Mouse (Mus musculus) liver, embryonic 11.5 days (tissue): ENCODE data around the gene Il15ra. TPM values are rescaled to one million over a fixed set of nuclear protein-coding genes. Genes with fewer than 3 reads are reported as not detected.

Source experiments
- ATAC-seq: fragments of 200-750 bp; cut with Nextera tagmentation; replicated peaks from 2 replicates; pipeline ENCODE4 v1.8.0; 2017; ENCODE audit warnings: moderate number of reproducible peaks, mild to moderate bottlenecking, moderate TSS enrichment, moderate library complexity; ENCODE audit not compliant: low FRiP score
- DNase-seq: peaks from one replicate; pipeline ENCODE4 v3.0.0-alpha.2; 2017; ENCODE audit warnings: low spot score
- H3K27ac ChIP-seq: fragments of 300-500 bp; sonication (generic); 2 replicates; pipeline ENCODE4 v1.5.1; 2014; ENCODE audit warnings: mild to moderate bottlenecking, low read depth, low read length, control low read depth
- H3K27me3 ChIP-seq: fragments of 300-500 bp; sonication (generic); replicated peaks from 2 replicates; pipeline ENCODE4 v1.6.1; 2014; ENCODE audit warnings: low read length, mixed read lengths; ENCODE audit not compliant: control insufficient read depth, insufficient read depth
- H3K36me3 ChIP-seq: fragments of 300-500 bp; sonication (generic); 2 replicates; pipeline ENCODE4 v1.6.1; 2014; ENCODE audit warnings: mild to moderate bottlenecking, low read length, moderate library complexity, mixed read lengths; ENCODE audit not compliant: control insufficient read depth, insufficient read depth
- H3K4me1 ChIP-seq: fragments of 300-500 bp; sonication (generic); replicated peaks from 2 replicates; pipeline ENCODE4 v1.6.1; 2014; ENCODE audit warnings: low read length, mixed read lengths; ENCODE audit not compliant: control insufficient read depth, insufficient read depth
- H3K4me2 ChIP-seq: fragments of 300-500 bp; sonication (generic); 2 replicates; pipeline ENCODE4 v1.6.1; 2014; ENCODE audit warnings: mild to moderate bottlenecking, control low read depth, moderate library complexity
- H3K4me3 ChIP-seq: fragments of 300-500 bp; sonication (generic); 2 replicates; pipeline ENCODE4 v1.5.1; 2014; ENCODE audit warnings: low read depth, low read length, control low read depth
- H3K9ac ChIP-seq: fragments of 300-500 bp; sonication (generic); 2 replicates; pipeline ENCODE4 v1.6.1; 2014; ENCODE audit warnings: low read depth, low read length, control low read depth
- H3K9me3 ChIP-seq: fragments of 300-500 bp; sonication (generic); 2 replicates; pipeline ENCODE4 v1.6.1; 2016; ENCODE audit warnings: low read length, inconsistent platforms, mixed read lengths; ENCODE audit not compliant: control insufficient read depth
- WGBS: fragments of 180-500 bp; shearing (Covaris S2); extraction: QIAGEN DNeasy Blood & Tissue Kit; methylation state at CpG from one replicate; pipeline ENCODE4 v1.1.7; 2014; 5-methylcytosine and 5-hydroxymethylcytosine counted together
- polyA plus RNA-seq: library from polyadenylated mRNA; unstranded; fragments of >200 nt; fragmentation: Nextera tagmentation; extraction: Ambion mirVana; gene quantifications from 2 replicates; pipeline ENCODE4 v1.2.1, GENCODE M21; 2014

The Il15ra gene
- polyA plus RNA-seq, 1 experiment from 2014 or later: 1.6 TPM

GRCm38 (mm10) chr2:11665326-11665725, 39.8 kb upstream of the Il15ra start:
- Histone ChIP-seq H3K36me3 (no peaks in the 10 kb centered on the region), H3K9ac (no peak overlapping the region), H3K4me1 (no peaks in the 10 kb centered on the region), H3K9me3 (no peaks in the 10 kb centered on the region), H3K4me2 (no peak overlapping the region), H3K4me3 (no peak overlapping the region), H3K27me3 (no peaks in the 10 kb centered on the region), H3K27ac (no peak overlapping the region)
- DNase-seq (no peak), ATAC-seq (no peak)
- 93% methylated on average over 3 of the region's 3 CpGs for WGBS

- no peak overlapping the region for H3K9ac ChIP-seq
- H3K4me3 ChIP-seq: no peak overlapping the region
- H3K27me3 ChIP-seq: no peaks in the 10 kb centered on the region
- no peaks in the 10 kb centered on the region for H3K36me3 ChIP-seq
- no peak overlapping the region for H3K27ac ChIP-seq
- H3K4me1 ChIP-seq: no peaks in the 10 kb centered on the region
- no peak overlapping the region for H3K4me2 ChIP-seq
- 18% methylated on average over 3 of the region's 3 CpGs for WGBS
- peak; percentile 20 for DNase-seq
- no peak for ATAC-seq
- no peaks in the 10 kb centered on the region for H3K9me3 ChIP-seq
Observed at GRCm38 (mm10) chr2:11672144-11672543, 32.9 kb upstream of the Il15ra start.

DNA sequence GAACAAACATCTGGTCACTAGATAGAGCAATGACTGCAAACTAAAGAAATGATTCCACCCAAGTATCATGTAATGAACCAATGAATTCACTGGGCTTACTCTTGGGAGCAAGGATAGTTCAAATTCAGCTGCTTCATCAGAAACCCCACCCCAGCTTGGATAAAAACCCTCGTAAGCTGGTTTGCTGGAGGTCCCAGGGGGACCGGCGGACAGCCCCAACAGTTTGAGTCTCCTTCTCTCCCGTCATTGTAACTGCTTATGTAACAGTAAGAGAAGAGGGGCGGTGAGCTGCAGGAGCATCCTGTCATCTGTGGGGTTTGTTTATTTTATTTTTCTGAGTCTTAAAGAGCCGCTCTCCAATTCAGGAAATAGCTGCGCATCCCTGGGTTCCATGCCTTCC, 25.5 kb upstream of the Il15ra start:
- no peak for DNase-seq

DNA sequence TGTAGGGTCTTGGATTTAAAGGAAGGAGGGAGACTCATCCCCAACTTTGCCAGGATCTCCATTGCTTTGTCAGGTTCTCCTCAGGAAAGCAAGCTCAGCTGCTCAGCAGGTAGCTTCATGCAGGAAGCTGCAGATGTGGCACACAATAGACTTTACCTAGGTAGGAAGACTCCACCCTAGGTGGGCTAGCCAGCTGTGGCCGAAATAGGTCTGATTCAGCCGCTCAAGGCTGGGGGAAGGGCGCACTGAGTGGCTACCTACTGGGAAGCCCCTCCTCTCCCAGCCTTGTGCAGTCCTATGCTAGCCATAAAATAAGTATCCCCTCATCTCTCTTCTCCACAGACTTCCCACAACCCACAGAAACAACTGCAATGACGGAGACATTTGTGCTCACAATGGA, 22.4 kb upstream of the Il15ra start:
- no peaks in the 10 kb centered on the region for H3K27me3 ChIP-seq
- no peak overlapping the region for H3K27ac ChIP-seq
- ATAC-seq (no peak), DNase-seq (no peak)
- no peaks in the 10 kb centered on the region for H3K9me3 ChIP-seq
- H3K4me2 ChIP-seq: no peak overlapping the region
- H3K4me3 ChIP-seq: no peak overlapping the region
- no peaks in the 10 kb centered on the region for H3K4me1 ChIP-seq
- WGBS: 57% methylated on average over 4 of the region's 4 CpGs
- H3K9ac ChIP-seq: no peak overlapping the region
- no peaks in the 10 kb centered on the region for H3K36me3 ChIP-seq

More for the DNA sequence above, 25.5 kb upstream of the Il15ra start:
- no peaks in the 10 kb centered on the region for H3K4me1 ChIP-seq
- no peak overlapping the region for H3K27ac ChIP-seq
- ATAC-seq: no peak
- no peak overlapping the region for H3K4me2 ChIP-seq
- H3K27me3 ChIP-seq: no peaks in the 10 kb centered on the region
- H3K36me3 ChIP-seq: no peaks in the 10 kb centered on the region
- no peak overlapping the region for H3K4me3 ChIP-seq
- no peaks in the 10 kb centered on the region for H3K9me3 ChIP-seq
- 65% methylated on average over 7 of the region's 7 CpGs for WGBS
- H3K9ac ChIP-seq: no peak overlapping the region

DNA sequence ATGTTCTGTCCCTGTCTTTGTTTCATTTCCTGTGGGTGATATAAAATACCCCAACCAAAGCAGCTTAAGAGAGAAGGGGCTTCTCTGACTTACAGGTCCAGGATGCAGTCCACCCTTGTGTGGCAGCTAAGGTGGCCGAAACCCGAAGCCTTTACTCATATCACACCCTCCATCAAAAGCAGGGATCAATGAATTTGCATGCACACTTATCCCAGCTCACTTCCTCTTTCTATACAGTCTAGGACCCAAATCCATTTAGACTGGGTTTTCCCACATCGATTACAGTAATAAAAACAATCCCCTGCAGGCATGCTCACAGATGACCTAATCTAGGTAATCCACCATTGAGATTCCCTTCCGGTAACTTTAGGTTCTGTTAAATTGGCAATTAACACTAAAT, 18.6 kb upstream of the Il15ra start:
- H3K9me3 ChIP-seq: no peaks in the 10 kb centered on the region
- H3K36me3 ChIP-seq: no peaks in the 10 kb centered on the region
- no peaks in the 10 kb centered on the region for H3K4me1 ChIP-seq
- no peak for DNase-seq
- no peak overlapping the region for H3K9ac ChIP-seq
- no peak for ATAC-seq
- H3K27me3 ChIP-seq: no peaks in the 10 kb centered on the region
- no peak overlapping the region for H3K4me3 ChIP-seq
- no peak overlapping the region for H3K4me2 ChIP-seq
- WGBS: 73% methylated on average over 4 of the region's 4 CpGs
- H3K27ac ChIP-seq: no peak overlapping the region

DNA sequence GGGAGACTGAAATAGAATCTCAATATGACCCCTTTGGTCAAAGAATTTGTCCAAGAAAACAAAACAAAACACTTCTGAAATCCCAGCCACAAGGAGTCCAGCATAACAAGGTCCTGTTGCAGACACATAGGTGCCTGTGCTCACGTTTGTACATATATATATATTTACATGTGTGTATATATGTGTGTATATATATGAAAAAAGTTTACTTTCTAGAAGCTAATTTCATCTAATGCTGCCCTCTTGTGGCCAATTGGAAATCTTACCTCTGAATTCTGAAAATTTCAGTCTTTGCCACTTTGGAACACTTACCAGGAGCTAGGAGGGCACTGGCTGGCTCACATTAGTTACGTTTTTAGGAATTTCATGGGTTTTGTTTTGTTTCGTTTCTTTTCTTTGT, 17.7 kb upstream of the Il15ra start:
- Histone ChIP-seq H3K9me3 (no peaks in the 10 kb centered on the region), H3K4me1 (no peaks in the 10 kb centered on the region), H3K9ac (no peak overlapping the region), H3K4me3 (no peak overlapping the region), H3K36me3 (no peaks in the 10 kb centered on the region), H3K27ac (no peak overlapping the region), H3K4me2 (no peak overlapping the region), H3K27me3 (no peaks in the 10 kb centered on the region)
- DNase-seq (no peak), ATAC-seq (no peak)
- 19% methylated on average over 3 of the region's 3 CpGs for WGBS

GRCm38 (mm10) chr2:11690201-11690890, 14.7 kb upstream of the Il15ra start:
- Histone ChIP-seq H3K4me3 (no peak overlapping the region), H3K9ac (no peak overlapping the region), H3K4me1 (no peaks in the 10 kb centered on the region), H3K4me2 (no peak overlapping the region), H3K36me3 (no peaks in the 10 kb centered on the region), H3K27ac (no peak overlapping the region), H3K9me3 (no peaks in the 10 kb centered on the region), H3K27me3 (no peaks in the 10 kb centered on the region)
- WGBS: 62% methylated on average over 8 of the region's 8 CpGs
- ATAC-seq (no peak), DNase-seq (no peak)

DNA sequence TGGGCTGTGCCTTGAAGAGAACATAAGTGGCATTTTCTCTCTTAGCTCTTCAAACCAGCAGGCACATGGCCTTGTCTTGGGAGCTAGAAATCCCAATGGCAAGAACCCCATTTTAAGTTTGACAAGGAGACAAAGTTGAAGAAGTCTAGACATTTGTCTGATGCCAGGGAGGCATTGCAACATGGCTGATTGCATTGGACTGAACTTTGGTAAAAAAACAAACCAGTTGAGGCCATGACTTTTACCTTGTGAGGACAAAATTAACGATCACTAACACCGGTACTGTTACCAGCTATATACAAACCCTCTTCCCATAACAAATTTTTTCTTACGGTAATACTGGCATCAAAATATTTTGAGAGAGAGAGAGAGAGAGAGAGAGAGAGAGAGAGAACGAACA, 11.7 kb upstream of the Il15ra start:
- Histone ChIP-seq H3K9me3 (no peaks in the 10 kb centered on the region), H3K36me3 (no peaks in the 10 kb centered on the region), H3K4me1 (no peaks in the 10 kb centered on the region), H3K4me3 (no peak overlapping the region), H3K27me3 (no peaks in the 10 kb centered on the region), H3K27ac (no peak overlapping the region), H3K4me2 (no peak overlapping the region), H3K9ac (no peak overlapping the region)
- 86% methylated on average over 4 of the region's 4 CpGs for WGBS
- DNase-seq: no peak
- ATAC-seq: no peak

DNA sequence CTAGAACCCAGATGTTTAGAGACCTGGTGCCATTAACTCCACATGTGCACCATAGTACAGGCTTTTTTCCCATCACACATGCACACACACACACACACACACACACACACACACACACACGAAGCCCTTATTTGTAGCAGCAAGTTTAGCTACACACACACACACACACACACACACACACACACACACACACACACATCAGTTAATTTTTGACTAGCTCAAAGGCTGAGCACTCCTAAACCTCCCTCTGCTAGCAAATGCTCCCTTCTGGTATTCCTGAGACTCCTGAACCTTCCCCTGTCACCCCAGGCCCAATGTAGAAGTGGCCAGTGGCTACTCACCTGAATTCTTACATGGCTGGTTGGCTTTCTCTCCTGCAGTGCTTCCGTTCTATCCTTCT, 11.0 kb upstream of the Il15ra start:
- no peak overlapping the region for H3K4me2 ChIP-seq
- no peak overlapping the region for H3K9ac ChIP-seq
- 71% methylated on average over 2 of the region's 2 CpGs for WGBS
- H3K27me3 ChIP-seq: no peaks in the 10 kb centered on the region
- H3K4me1 ChIP-seq: no peaks in the 10 kb centered on the region
- ATAC-seq (0 out of 2 replicates have a peak, but pooled peaks have one; percentile 34), DNase-seq (no peak)
- H3K27ac ChIP-seq: no peak overlapping the region
- H3K36me3 ChIP-seq: no peaks in the 10 kb centered on the region
- no peaks in the 10 kb centered on the region for H3K9me3 ChIP-seq
- no peak overlapping the region for H3K4me3 ChIP-seq
